Mouse (Mus musculus) brain, embryonic 14.5 days (tissue): ENCODE measurements around the gene Speer4c. TPM values are rescaled to one million over a fixed set of nuclear protein-coding genes. Genes with fewer than 3 reads are reported as not detected.
"Not testable (repeated sequence)": the region's sequence is repeated elsewhere in the genome, so short reads cannot be mapped to it uniquely, and the experiment has no call there.

Source experiments
- DNase-seq: peaks from one replicate; pipeline ENCODE4 v3.0.0-alpha.2; 2011; ENCODE audit warnings: low read depth
- CTCF ChIP-seq: fragments of 200-500 bp; IDR thresholded peaks from 2 replicates; pipeline ENCODE4 v1.5.1; 2012; ENCODE audit warnings: inconsistent platforms, mild to moderate bottlenecking, moderate library complexity, borderline replicate concordance; ENCODE audit not compliant: insufficient read depth, insufficient read length; ENCODE audit errors: extremely low read depth
- POLR2A ChIP-seq: fragments of 200-500 bp; IDR thresholded peaks from 2 replicates; pipeline ENCODE4 v1.6.1; 2012; ENCODE audit warnings: mild to moderate bottlenecking, inconsistent platforms, borderline replicate concordance; ENCODE audit not compliant: poor library complexity, insufficient read depth, insufficient read length, severe bottlenecking; ENCODE audit errors: extremely low read depth
- polyA plus RNA-seq: library from polyadenylated mRNA; depleted of rRNA; stranded (reverse); fragments of >200 nt; gene quantifications from 2 replicates; pipeline ENCODE4 v1.2.3, GENCODE M21; 2012; rRNA removed

The Speer4c gene
- not detected in 2 replicates for polyA plus RNA-seq

GRCm38 (mm10) chr5:15714171-15714570, at the start of gene Speer4c:
TSS of gene Speer4c (minus strand) at chr5:15714271.
- DNase-seq: not testable (repeated sequence)

- no peak for DNase-seq
Observed at GRCm38 (mm10) chr5:15747478-15748255, 33.6 kb upstream of the Speer4c start.

GRCm38 (mm10) chr5:15734097-15734867, 20.2 kb upstream of the Speer4c start:
- DNase-seq: no peak
- TF ChIP-seq POLR2A: no peak
- no peak for TF ChIP-seq CTCF

More at GRCm38 (mm10) chr5:15747478-15748255, 33.6 kb upstream of the Speer4c start:
- TF ChIP-seq POLR2A: no peak
- no peak for TF ChIP-seq CTCF

GRCm38 (mm10) chr5:15702891-15703290, 11.2 kb downstream of the Speer4c start:
- peak; percentile 11 for DNase-seq

- not testable (repeated sequence) for DNase-seq
Observed at GRCm38 (mm10) chr5:15697719-15698118, 16.4 kb downstream of the Speer4c start.

GRCm38 (mm10) chr5:15691849-15692248, 22.2 kb downstream of the Speer4c start:
- not testable (repeated sequence) for DNase-seq

GRCm38 (mm10) chr5:15690822-15691221, 23.2 kb downstream of the Speer4c start:
- DNase-seq: not testable (repeated sequence)

- DNase-seq: not testable (repeated sequence)
Observed at GRCm38 (mm10) chr5:15689659-15690213, 24.3 kb downstream of the Speer4c start.

- not testable (repeated sequence) for DNase-seq
Observed at GRCm38 (mm10) chr5:15688874-15689658, 25.0 kb downstream of the Speer4c start.

- not testable (repeated sequence) for DNase-seq
Observed at GRCm38 (mm10) chr5:15681301-15682035, 32.6 kb downstream of the Speer4c start.

GRCm38 (mm10) chr5:15679980-15680949, 33.8 kb downstream of the Speer4c start:
- not testable (repeated sequence) for DNase-seq

GRCm38 (mm10) chr5:15678907-15679306, 35.2 kb downstream of the Speer4c start:
- not testable (repeated sequence) for DNase-seq

- not testable (repeated sequence) for DNase-seq
Observed at GRCm38 (mm10) chr5:15677750-15678149, 36.3 kb downstream of the Speer4c start.

- not testable (repeated sequence) for DNase-seq
Observed at GRCm38 (mm10) chr5:15674429-15675244, 39.4 kb downstream of the Speer4c start.

GRCm38 (mm10) chr5:15673989-15674388, 40.1 kb downstream of the Speer4c start:
- DNase-seq: not testable (repeated sequence)

GRCm38 (mm10) chr5:15670789-15671188, 43.3 kb downstream of the Speer4c start:
- not testable (repeated sequence) for DNase-seq

GRCm38 (mm10) chr5:15663847-15664246, 50.2 kb downstream of the Speer4c start:
- not testable (repeated sequence) for DNase-seq
